Mouse (Mus musculus): ENCODE measurements at regions not wholly inside any gene's neighbourhood (a gene's known extent, or its start where the extent isn't known, plus 50 kb on each side); places are given as distances from the start of the nearest gene placed in this dataset.

DNA sequence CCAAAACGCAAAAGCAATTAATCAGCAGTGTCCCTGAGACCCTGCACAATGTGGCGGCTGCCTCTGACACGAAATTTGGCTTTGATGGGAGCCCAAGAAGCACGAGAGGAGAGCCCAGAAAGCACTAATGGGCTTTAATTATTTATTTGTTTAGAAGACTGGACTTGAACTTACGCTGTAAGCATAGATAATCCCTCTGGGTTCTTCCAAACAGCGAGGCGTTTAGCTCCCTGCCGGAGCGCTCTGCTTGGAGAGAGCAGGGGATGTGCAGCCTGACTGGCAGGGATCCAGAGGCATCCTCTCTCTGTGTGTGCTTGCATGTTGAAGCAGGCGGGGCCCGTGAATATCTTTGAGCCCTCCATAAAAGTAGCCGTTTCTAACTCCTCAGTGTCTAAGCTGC lies 153.3 kb upstream of the 3110018I06Rik start:
- TF ChIP-seq POLR2A (IDR thresholded peaks at IDR 0.05; ENCODE audit: control insufficient read depth in 1 of 2, insufficient read depth in 1 of 2, low read depth in 1 of 2, low read length in 2 of 2, poor library complexity in 1 of 2) = no peak
- TF ChIP-seq CTCF (IDR thresholded peaks at IDR 0.05 in 2 of 3, conservative IDR thresholded peaks at IDR 0.05 in 1 of 3; ENCODE audit: control insufficient read depth in 1 of 3, insufficient read depth in 1 of 3, low read depth in 2 of 3, low read length in 3 of 3, poor library complexity in 1 of 3, severe bottlenecking in 1 of 3) = no peak
- TF ChIP-seq EP300 (IDR thresholded peaks at IDR 0.05; ENCODE audit: low read depth in 1 of 2, low read length in 2 of 2) = no peak
- no peak for TF ChIP-seq RCOR1 (IDR thresholded peaks at IDR 0.05; ENCODE audit: low read depth, low read length)
- TF ChIP-seq E2F4 (IDR thresholded peaks at IDR 0.05; ENCODE audit: borderline replicate concordance, low read depth, low read length) = no peak
- no peak for TF ChIP-seq HCFC1 (IDR thresholded peaks at IDR 0.05; ENCODE audit: low read depth, low read length)
- no peak for TF ChIP-seq MAX (IDR thresholded peaks at IDR 0.05; ENCODE audit: low read length)
- TF ChIP-seq ZKSCAN1 (IDR thresholded peaks at IDR 0.05; ENCODE audit: low read depth, low read length) = no peak
- no peak for TF ChIP-seq ELF1 (IDR thresholded peaks at IDR 0.05; ENCODE audit: low read depth, low read length)
- TF ChIP-seq TCF12 (IDR thresholded peaks at IDR 0.05; ENCODE audit: low read depth, low read length) = no peak
- no peak for TF ChIP-seq GABPA (IDR thresholded peaks at IDR 0.05; ENCODE audit: low read depth, low read length)
- no peak for TF ChIP-seq RAD21 (IDR thresholded peaks at IDR 0.05; ENCODE audit: low read depth, low read length)
- no peak for TF ChIP-seq JUND (IDR thresholded peaks at IDR 0.05; ENCODE audit: low read depth, low read length)
